Mouse (Mus musculus): ENCODE results near the gene Ticam1.

DNA sequence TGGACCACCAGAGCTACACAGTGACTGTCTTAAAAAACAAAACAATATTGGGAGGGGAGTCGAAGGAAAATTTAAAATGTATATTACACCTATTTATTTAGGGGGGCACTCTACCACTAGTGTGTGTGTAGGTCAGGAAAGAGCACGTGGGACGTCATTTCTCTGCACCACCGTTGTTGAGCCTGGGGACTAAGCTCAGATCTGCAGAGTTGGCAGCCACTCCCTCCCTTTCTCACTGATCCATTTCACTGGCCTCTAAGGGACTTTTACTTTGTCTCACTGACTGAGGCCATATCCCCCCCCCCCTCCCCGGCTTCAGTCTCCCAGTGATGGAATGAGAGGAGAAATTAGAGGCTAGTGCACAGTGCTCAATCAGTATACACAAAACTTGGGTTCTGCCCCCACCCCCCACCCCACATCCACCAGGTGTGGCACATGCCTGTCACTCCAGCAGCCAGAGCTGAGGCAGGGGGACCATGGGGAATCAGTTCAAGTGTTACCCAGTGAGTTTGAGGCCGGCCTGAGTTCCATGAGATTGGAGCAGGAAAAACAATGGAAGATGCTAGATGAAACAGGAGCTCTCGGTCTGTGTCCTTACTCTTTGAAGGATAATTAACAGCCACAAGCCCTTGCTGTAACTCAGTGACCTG is 15.4 kb upstream of the Ticam1 start:
- TF ChIP-seq POLR2A (IDR thresholded peaks at IDR 0.05; ENCODE audit: low read depth, low read length) (no peak), CTCF (IDR thresholded peaks at IDR 0.05; ENCODE audit: extremely low read depth, insufficient read depth, insufficient read length, insufficient replicate concordance) (no peak)
